Mouse (Mus musculus) limb, embryonic 15.5 days (tissue): Measurements from ENCODE around the gene Vav2. TPM values are rescaled to one million over a fixed set of nuclear protein-coding genes. Genes with fewer than 3 reads are reported as not detected.

Experiments
- ATAC-seq: fragments of 200-750 bp; cut with Nextera tagmentation; 2 replicates; pipeline ENCODE4 v1.8.0; 2017; ENCODE audit warnings: low read depth, moderate TSS enrichment; ENCODE audit not compliant: insufficient number of reproducible peaks, low FRiP score, low TSS enrichment
- H3K27ac ChIP-seq: fragments of 300-500 bp; sonication (generic); 2 replicates; pipeline ENCODE4 v1.5.1; 2015; ENCODE audit warnings: moderate library complexity, mild to moderate bottlenecking, inconsistent platforms
- H3K27me3 ChIP-seq: fragments of 300-500 bp; sonication (generic); 2 replicates; pipeline ENCODE4 v1.6.1; 2015; ENCODE audit warnings: inconsistent platforms
- H3K36me3 ChIP-seq: fragments of 300-500 bp; sonication (generic); 2 replicates; pipeline ENCODE4 v1.6.1; 2015; ENCODE audit warnings: inconsistent platforms
- H3K4me1 ChIP-seq: fragments of 300-500 bp; sonication (generic); 2 replicates; pipeline ENCODE4 v1.6.1; 2015; ENCODE audit warnings: inconsistent platforms
- H3K4me2 ChIP-seq: fragments of 300-500 bp; sonication (generic); 2 replicates; pipeline ENCODE4 v1.6.1; 2015; ENCODE audit warnings: mild to moderate bottlenecking, inconsistent platforms
- H3K4me3 ChIP-seq: fragments of 300-500 bp; sonication (generic); 2 replicates; pipeline ENCODE4 v1.5.1; 2015; ENCODE audit warnings: mild to moderate bottlenecking, inconsistent platforms
- H3K9ac ChIP-seq: fragments of 300-500 bp; sonication (generic); 2 replicates; pipeline ENCODE4 v1.6.1; 2015; ENCODE audit warnings: inconsistent platforms
- H3K9me3 ChIP-seq: fragments of 300-500 bp; sonication (generic); 2 replicates; pipeline ENCODE4 v1.6.1; 2016; ENCODE audit warnings: inconsistent platforms
- WGBS: fragments of 180-500 bp; shearing (Covaris S2); methylation state at CpG from one replicate; pipeline ENCODE4 v1.1.7; 2015; 5-methylcytosine and 5-hydroxymethylcytosine counted together
- polyA plus RNA-seq: library from polyadenylated mRNA; unstranded; fragments of >200 nt; fragmentation: Nextera tagmentation; extraction: Ambion mirVana; gene quantifications from 2 replicates; pipeline ENCODE4 v1.2.1, GENCODE M21; 2015

The Vav2 gene
- polyA plus RNA-seq = 4.6 and 5.0 TPM in 2 replicates

DNA sequence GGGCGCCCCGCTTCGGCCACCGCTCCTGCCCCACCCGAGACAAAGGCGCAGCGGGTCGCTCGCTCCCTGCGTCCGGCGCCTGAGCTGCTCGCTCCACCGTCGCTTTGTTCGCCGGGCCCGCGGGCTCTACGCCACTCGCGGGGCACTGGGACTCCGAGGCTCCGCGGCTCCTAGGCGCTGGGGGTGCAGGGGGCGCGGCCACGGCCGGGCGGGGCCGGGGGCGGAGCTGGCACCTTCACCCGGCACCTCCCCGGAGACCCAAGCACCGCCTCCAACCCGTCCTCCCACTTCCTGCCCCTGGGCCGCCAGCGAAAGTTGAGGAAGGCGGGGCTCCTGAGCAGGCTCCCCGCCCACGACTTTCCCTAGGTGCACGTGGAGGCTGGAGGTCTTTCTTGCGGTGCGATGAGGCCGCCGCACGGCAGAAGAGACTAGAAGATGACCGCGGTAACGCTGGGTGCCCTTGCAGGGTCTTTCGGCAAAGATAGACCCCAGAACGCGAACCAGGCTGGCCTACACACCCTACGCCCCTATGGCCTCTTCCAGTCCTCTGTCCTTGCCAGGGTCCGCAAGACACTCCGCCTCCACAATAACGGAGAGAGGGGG, at the start of gene Vav2:
Vav2 (minus strand) TSS at position 179 of the 603 bp plus-strand sequence.
- Histone ChIP-seq H3K4me1 (peaks cover 41% of the 10 kb centered on the region), H3K4me2 (peak within 1 kb of the TSS; percentile 99), H3K27ac (peak within 1 kb of the TSS; percentile 79), H3K4me3 (peak within 1 kb of the TSS; percentile 87), H3K9me3 (no peaks in the 10 kb centered on the region), H3K9ac (peak within 1 kb of the TSS; percentile 68), H3K36me3 (no peaks in the 10 kb centered on the region), H3K27me3 (no peaks in the 10 kb centered on the region)
- 1% methylated on average over 57 of the region's 58 CpGs for WGBS
- peak; percentile 92 for ATAC-seq

- Histone ChIP-seq H3K27ac (peak overlapping the region; percentile 96), H3K4me3 (peak overlapping the region; percentile 99), H3K27me3 (no peaks in the 10 kb centered on the region), H3K9ac (peak overlapping the region; percentile 90), H3K36me3 (peaks cover 11% of the 10 kb centered on the region; the same call in 1 of the 2 replicates), H3K9me3 (no peaks in the 10 kb centered on the region), H3K4me2 (peak overlapping the region; percentile 73), H3K4me1 (peaks cover 45% of the 10 kb centered on the region)
- WGBS = under 1% methylated on average over 88 of the region's 96 CpGs
- peak; percentile 98 for ATAC-seq
Measured at GRCm38 (mm10) chr2:27475495-27476302, 48.9 kb upstream of the Vav2 start.

- no peaks in the 10 kb centered on the region for H3K9me3 ChIP-seq
- peak overlapping the region; percentile 96 for H3K27ac ChIP-seq
- H3K4me1 ChIP-seq = peaks cover 53% of the 10 kb centered on the region
- H3K36me3 ChIP-seq = peaks cover 11% of the 10 kb centered on the region; the same call in 1 of the 2 replicates
- peak; percentile 19; the same call in 1 of the 2 replicates for ATAC-seq
- no peaks in the 10 kb centered on the region for H3K27me3 ChIP-seq
- H3K4me3 ChIP-seq = peak overlapping the region; percentile 99
- H3K9ac ChIP-seq = peak overlapping the region; percentile 90
- H3K4me2 ChIP-seq = peak overlapping the region; percentile 73
- WGBS = under 1% methylated on average over 70 of the region's 84 CpGs
Measured at GRCm38 (mm10) chr2:27474621-27475484, 48.0 kb upstream of the Vav2 start.

DNA sequence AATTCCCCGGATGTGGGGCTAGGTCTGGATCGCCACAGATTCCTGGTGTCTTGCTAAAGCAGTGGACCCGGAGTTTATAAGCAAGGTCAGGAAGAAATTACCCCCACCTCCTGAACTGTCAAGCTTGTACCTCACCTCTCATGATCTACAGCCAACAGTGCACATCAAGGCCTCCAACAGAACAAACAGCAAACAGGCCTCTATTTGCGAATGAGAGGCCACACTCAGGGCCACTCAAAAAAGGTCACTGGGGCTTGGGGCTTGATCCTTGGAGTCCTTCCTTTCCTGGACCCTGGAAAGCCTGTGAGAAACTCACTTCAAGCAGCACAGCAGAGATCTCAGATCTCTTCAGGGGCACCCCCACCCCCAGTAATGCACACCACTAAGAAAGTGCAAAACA, 47.1 kb upstream of the Vav2 start:
- H3K27me3 ChIP-seq = no peaks in the 10 kb centered on the region
- peak overlapping the region; percentile 99 for H3K4me3 ChIP-seq
- 19% methylated on average over 4 of the region's 4 CpGs for WGBS
- peak overlapping the region; percentile 90; the same call in 1 of the 2 replicates for H3K9ac ChIP-seq
- peaks cover 11% of the 10 kb centered on the region; the same call in 1 of the 2 replicates for H3K36me3 ChIP-seq
- no peaks in the 10 kb centered on the region for H3K9me3 ChIP-seq
- no peak overlapping the region for H3K27ac ChIP-seq
- no peak for ATAC-seq
- H3K4me2 ChIP-seq = peak overlapping the region; percentile 73
- peaks cover 62% of the 10 kb centered on the region for H3K4me1 ChIP-seq

- no peaks in the 10 kb centered on the region for H3K9me3 ChIP-seq
- H3K4me2 ChIP-seq = peak overlapping the region; percentile 73
- peaks cover 13% of the 10 kb centered on the region for H3K36me3 ChIP-seq
- H3K9ac ChIP-seq = no peak overlapping the region
- peaks cover 62% of the 10 kb centered on the region for H3K4me1 ChIP-seq
- WGBS = 53% methylated on average over 7 of the region's 7 CpGs
- no peak overlapping the region for H3K27ac ChIP-seq
- no peak for ATAC-seq
- peak overlapping the region; percentile 99 for H3K4me3 ChIP-seq
- no peaks in the 10 kb centered on the region for H3K27me3 ChIP-seq
Measured at GRCm38 (mm10) chr2:27473061-27473765, 46.4 kb upstream of the Vav2 start.

- H3K36me3 ChIP-seq = peaks cover 26% of the 10 kb centered on the region
Measured at GRCm38 (mm10) chr2:27471170-27471584, 44.3 kb upstream of the Vav2 start.

DNA sequence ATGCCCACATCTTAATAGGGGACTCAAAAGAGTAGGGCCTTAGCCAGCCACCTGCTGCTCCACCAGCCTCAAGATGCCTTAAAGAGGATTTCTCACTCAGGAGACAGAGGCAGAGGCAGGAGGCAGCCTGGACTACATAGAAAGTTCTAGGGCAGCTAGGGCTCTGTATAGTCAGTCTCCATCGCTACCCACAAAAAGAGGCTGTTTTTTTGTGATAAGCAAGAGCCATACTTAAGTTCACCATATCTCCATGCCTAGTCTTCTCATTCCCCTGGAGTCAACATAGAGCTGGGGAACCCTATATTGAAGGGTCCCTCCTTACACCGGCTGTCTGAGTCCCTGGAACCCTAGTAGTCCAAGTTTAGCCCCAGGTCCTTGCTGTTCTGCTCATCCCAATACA, 43.7 kb upstream of the Vav2 start:
- peaks cover 64% of the 10 kb centered on the region for H3K4me1 ChIP-seq
- no peak overlapping the region for H3K27ac ChIP-seq
- no peak overlapping the region for H3K4me3 ChIP-seq
- H3K27me3 ChIP-seq = no peaks in the 10 kb centered on the region
- ATAC-seq = no peak
- peaks cover 31% of the 10 kb centered on the region for H3K36me3 ChIP-seq
- no peak overlapping the region for H3K4me2 ChIP-seq
- H3K9ac ChIP-seq = no peak overlapping the region
- 91% methylated on average over 2 of the region's 2 CpGs for WGBS
- H3K9me3 ChIP-seq = no peaks in the 10 kb centered on the region

More at GRCm38 (mm10) chr2:27471170-27471584, 44.3 kb upstream of the Vav2 start:
- Histone ChIP-seq H3K27ac (peak overlapping the region; percentile 43; the same call in 1 of the 2 replicates), H3K4me3 (no peak overlapping the region), H3K4me2 (no peak overlapping the region), H3K9ac (0 out of 2 replicates have a peak overlapping the region, but pooled peaks have one; percentile 10), H3K27me3 (no peaks in the 10 kb centered on the region), H3K4me1 (peaks cover 65% of the 10 kb centered on the region), H3K9me3 (no peaks in the 10 kb centered on the region)
- no peak for ATAC-seq

- 60% methylated on average over 3 of the region's 3 CpGs for WGBS
- Histone ChIP-seq H3K4me2 (no peak overlapping the region), H3K27me3 (no peaks in the 10 kb centered on the region), H3K36me3 (peaks cover 35% of the 10 kb centered on the region), H3K4me3 (no peak overlapping the region), H3K27ac (no peak overlapping the region), H3K4me1 (peaks cover 64% of the 10 kb centered on the region), H3K9me3 (no peaks in the 10 kb centered on the region), H3K9ac (no peak overlapping the region)
- no peak for ATAC-seq
Measured at GRCm38 (mm10) chr2:27469991-27470355, 43.1 kb upstream of the Vav2 start.

DNA sequence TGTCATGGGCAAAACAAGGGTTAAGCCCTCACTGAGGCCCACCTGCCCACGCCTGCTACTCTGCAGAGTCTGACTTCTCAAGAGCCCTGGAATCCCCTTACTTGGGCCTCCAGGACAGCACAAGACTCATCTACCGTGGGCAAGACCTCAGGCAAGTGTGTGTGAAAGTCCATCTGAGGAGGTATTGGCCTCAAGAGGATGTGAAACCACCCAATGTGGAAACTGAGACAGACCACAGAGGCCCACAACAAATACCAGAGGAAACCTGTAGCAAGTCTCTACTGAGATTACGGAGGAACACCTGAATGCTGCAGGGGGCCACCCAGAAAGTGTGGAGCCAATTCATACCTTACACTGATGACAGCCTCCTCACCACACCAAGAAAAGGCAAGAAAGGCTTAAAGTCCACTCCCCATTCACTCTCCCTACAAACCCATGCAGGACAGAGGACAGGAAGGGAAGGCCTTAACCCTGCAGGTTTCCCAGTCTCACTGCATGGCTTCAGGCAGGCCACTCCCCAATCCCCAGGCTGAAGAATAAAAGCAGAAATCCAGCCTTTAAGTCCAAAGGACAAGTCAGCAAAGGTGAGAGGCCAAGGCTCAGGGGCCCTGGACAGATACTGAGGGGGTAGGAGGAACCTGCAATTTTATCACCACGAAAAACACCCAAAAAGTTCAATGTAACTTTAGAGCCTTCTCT, 42.6 kb upstream of the Vav2 start:
- Histone ChIP-seq H3K27ac (0 out of 2 replicates have a peak overlapping the region, but pooled peaks have one; percentile 2), H3K9me3 (no peaks in the 10 kb centered on the region), H3K9ac (no peak overlapping the region), H3K27me3 (no peaks in the 10 kb centered on the region), H3K36me3 (peaks cover 39% of the 10 kb centered on the region), H3K4me3 (no peak overlapping the region), H3K4me1 (peaks cover 63% of the 10 kb centered on the region), H3K4me2 (no peak overlapping the region)
- WGBS = 59% methylated on average over 4 of the region's 4 CpGs
- no peak for ATAC-seq

- H3K27ac ChIP-seq = no peak overlapping the region
- H3K9ac ChIP-seq = no peak overlapping the region
- no peak overlapping the region for H3K4me3 ChIP-seq
- WGBS = 86% methylated on average over 4 of the region's 4 CpGs
- H3K4me1 ChIP-seq = peaks cover 6% of the 10 kb centered on the region; the same call in 1 of the 2 replicates
- H3K9me3 ChIP-seq = no peaks in the 10 kb centered on the region
- H3K4me2 ChIP-seq = no peak overlapping the region
- ATAC-seq = no peak
- peaks cover 88% of the 10 kb centered on the region for H3K36me3 ChIP-seq
- H3K27me3 ChIP-seq = no peaks in the 10 kb centered on the region
Measured at GRCm38 (mm10) chr2:27462901-27463300, 36.1 kb upstream of the Vav2 start.
